Mouse (Mus musculus): ENCODE measurements at regions not wholly inside any gene's neighbourhood (a gene's known extent, or its start where the extent isn't known, plus 50 kb on each side); places are given as distances from the start of the nearest gene placed in this dataset.

DNA sequence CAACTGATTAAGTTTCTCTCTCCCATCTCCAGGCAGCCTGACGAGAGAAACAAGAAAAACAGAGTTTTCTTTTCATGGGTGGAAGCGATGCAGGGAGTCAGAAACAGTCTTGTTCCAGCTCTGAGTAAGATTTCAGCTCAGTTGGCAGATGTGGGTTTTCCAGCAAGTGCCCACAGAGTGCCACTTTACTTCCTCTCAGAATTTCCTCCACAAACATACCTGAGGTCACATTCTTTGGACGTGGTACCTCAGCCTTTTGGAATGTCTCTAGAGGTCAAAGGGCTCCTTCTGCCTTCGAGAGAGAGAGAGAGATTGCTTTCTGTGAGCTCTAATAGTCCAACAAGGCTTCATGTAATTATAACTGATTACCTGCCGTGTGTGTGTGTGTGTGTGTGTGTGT, 172.0 kb downstream of the Bcl2l11 start:
- TF ChIP-seq CTCF (IDR thresholded peaks at IDR 0.05; ENCODE audit: low read depth, low read length) (no peak), POLR2A (IDR thresholded peaks at IDR 0.05; ENCODE audit: extremely low read depth, insufficient read depth, low read length) (no peak)
